Mouse (Mus musculus): ENCODE measurements around the gene Cdc42bpg.

The Cdc42bpg gene

DNA sequence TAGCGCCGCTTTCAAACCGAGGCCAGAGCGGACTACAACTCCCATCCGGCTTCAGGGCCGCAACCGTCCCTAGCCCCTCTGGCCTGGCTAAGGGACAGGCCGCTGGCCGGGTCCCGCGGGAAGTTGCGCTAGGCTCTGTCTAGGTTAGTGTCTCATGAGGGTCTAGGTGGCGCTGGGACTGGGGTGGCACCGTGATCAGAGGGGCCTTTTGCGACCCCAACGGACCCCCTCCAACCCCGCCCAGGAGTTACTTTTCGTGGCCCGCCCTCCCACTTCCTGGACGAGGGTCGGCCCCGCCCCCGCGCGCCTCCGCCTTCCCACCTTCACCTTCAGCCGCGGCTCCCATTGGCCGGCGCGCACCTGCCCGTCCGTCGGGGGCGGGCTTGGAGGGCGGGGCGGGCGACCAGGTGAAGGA is at the start of gene Cdc42bpg:
Cdc42bpg (plus strand) TSS at position 320 of the 415 bp plus-strand sequence.
- ATAC-seq (ENCODE audit: insufficient number of reproducible peaks, low FRiP score, low TSS enrichment): no peak

DNA sequence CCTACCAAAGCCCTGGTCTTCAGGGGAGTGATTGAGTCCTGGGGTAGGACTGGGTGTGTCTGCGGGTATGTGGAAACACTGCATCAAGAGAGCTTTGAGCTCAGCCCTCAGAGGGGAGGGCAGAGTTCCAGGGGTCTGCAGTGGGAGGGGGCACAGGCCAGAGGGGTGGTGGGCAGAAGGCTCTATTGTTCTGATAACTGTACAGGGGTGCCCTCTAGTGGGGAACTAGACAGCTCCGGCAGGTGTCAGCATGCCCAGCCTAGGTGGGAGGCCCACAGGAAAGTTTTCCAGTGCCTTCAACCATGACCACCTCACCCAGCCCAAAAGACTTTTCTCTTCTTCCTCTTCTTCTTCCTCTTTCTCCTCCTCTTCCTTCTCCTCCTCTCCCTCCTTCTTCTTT is 45.8 kb upstream of the Cdc42bpg start:
- ATAC-seq (ENCODE audit: insufficient number of reproducible peaks, low FRiP score, low TSS enrichment): no peak

DNA sequence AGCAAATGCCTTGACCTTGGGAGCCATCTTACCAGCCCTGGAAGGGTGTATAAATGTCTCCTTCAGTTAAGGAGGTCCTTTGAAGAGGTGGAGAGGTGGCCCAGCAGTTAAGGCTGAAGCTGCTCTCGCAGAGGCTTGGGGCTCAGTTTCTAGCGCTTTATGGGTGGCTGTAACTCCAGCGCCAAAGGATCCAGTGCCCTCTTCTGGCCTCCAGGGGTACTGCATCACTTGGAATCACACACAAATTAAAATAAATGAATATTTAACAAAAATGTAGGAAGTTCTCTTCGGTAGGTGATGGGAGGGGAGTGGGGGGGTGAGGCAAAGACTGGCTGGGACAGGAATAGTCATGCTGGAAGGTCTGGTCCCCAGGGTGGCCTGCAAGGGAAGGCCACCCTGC is 45.3 kb upstream of the Cdc42bpg start:
- no peak for ATAC-seq (ENCODE audit: insufficient number of reproducible peaks, low FRiP score, low TSS enrichment)

DNA sequence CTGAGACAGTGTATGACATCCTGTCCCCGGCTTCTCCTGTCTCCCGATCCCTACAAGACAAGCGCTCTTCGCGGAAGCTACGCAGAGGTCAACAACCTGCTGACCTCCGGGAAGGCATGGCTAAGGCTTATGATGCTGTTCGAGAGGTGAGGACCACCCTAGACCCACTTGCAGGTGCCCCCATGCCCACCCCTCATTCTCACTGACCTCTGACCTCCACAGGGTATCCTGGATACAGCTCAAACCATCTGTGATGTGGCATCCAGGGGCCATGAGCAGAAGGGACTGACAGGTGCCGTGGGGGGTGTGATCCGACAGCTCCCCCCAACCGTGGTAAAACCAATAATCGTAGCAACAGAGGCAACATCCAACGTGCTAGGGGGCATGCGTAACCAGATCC is 44.9 kb upstream of the Cdc42bpg start:
- no peak for ATAC-seq (ENCODE audit: insufficient number of reproducible peaks, low FRiP score, low TSS enrichment)

DNA sequence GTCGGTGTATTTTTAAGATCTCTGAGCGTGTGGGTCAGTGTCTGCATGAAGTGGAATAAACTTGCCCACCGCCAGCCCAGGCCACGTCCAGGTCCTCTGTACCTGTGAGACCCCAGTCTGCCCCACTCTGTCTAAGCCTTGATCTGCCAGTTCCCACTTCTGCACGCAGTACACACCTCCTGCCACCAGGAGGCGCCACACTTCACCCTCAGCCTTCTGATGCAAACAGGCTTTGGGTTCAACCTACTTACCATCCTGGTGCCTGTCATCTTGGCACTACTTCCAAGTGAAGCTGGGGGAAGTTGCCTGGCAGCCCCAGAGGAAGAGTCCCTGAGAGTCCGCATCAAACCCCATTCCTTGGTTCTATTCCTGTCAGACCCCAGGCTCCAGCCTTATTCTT is 44.0 kb upstream of the Cdc42bpg start:
- no peak for ATAC-seq (ENCODE audit: insufficient number of reproducible peaks, low FRiP score, low TSS enrichment)

DNA sequence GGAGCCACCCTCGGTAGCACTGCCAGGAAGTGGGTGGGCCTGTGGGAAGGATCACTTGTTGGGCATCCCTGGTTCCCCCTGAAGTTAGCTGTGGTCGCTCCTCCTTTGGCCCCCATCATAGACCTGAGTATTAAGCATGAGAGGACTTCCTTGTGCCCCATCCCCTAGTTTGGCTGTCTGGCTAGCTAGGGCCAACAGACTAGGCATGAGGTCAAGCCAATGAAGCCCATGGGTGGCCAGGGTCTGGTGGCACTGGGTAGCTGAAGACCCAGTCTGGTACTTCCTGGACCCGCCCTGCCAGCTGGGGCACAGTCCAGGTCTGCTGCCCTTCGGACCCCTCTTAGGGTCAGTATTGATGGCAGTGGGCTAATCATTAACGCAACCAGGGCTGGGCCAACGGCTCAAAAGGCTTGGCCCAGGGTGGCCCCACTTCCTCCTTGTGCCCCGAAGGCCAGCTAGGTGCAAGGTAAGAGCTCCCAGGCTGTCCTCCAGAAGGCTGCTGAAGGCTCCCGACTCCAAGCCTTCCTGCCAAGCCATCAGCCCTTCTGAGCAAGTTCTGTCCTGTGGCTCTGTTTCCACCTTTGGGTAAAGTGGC is 43.3 kb upstream of the Cdc42bpg start:
- no peak for ATAC-seq (ENCODE audit: insufficient number of reproducible peaks, low FRiP score, low TSS enrichment)

DNA sequence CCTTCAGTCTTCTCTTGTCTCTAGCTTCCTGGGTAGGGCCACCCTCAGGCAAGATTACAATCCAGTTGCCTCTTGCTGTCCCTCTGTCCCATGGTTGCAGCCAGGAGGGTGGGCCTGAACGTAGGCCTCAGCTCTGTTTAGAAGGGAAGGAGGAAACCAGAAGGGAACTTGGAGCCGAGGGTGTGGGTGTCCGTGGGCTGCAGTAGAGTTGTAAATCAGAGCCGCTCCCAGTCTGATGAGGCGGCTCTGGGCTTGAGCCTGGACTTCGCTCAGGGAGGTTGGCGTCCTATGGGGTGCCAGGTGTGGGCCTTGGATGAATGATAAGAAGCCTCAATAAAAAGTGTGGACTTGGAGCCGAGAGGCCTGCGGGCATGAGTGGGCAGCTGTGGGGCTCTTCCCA is 42.1 kb upstream of the Cdc42bpg start:
- ATAC-seq (ENCODE audit: insufficient number of reproducible peaks, low FRiP score, low TSS enrichment): no peak

DNA sequence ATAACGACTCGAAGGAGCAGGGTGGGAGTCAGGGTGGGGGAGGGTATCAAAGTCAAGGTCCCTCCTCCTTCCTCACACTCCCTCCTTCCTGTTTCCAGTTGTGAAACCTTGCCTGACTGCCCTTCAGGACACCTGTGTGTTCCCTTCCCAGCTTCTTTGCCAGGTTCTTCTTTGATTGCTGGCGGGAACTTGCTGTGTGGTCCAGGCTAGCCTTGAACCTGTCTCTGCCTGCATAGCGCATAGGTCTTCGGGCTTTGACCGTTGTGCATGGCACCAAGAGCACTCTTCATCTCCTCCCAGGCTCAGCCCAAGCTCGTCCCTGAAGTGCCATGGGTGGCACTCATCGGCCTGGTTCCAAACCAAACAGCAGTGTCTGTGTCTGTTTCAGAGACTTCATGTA is 41.3 kb upstream of the Cdc42bpg start:
- no peak for ATAC-seq (ENCODE audit: insufficient number of reproducible peaks, low FRiP score, low TSS enrichment)

DNA sequence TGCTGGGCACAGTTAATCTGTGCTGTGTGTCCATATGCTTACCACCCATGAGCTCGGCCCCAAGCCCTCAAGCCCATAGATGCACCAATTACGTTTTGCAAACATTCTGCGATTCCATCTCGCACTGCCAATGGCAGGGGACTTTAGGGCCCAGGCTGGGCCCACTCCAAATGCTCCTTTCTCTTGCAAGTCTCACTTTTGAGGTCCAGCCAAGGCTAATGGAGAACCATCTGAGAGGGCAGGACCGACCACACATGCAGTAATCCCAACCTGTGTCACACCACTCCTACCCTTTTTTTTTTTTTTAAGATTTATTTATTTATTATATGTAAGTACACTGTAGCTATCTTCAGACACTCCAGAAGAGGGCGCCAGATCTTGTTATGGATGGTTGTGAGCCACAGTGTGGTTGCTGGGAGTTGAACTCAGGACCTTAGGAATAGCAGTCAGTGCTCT is 40.5 kb upstream of the Cdc42bpg start:
- ATAC-seq (ENCODE audit: insufficient number of reproducible peaks, low FRiP score, low TSS enrichment): no peak

DNA sequence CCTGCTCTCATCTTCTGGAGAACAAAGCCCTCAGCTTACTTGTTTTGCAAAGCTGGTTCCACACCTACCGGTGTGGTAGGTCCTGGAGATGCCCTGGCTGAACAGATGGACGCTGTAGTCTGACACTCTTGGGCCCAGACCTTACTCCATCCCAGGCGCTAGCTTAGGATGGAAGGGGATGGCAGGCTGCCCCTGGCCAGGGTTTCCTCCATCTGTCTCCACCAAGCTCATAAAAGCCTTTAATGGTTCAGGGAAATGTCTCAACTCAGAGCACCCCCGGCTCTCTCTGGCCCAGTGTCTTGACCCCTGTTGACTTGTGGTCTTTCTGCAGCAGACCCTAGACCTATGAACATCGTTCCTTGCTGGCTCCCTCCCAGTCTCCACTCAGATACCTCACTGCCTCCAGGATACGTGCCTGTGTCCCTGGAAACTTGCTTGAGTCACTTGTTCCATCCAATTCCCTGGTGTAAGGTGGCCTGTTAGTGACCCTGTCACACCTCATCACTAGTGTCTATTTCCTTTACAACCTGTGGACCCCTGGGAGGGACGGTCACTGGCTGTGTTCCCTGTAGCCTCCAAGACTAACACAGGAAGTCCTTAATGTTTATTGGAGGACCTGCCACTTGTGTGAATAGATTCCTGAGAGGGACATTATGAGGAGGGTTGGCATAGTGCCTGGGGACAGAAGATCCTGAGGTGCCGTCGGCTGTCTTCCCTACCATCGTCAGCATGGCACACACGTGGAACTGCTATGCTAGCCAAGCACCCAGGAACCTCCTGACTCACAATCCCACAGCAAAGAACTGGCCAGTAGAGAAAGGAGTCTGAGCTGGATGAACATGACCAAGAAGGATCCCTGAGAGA is 38.7 kb upstream of the Cdc42bpg start:
- ATAC-seq (ENCODE audit: insufficient number of reproducible peaks, low FRiP score, low TSS enrichment): peak; percentile 82

DNA sequence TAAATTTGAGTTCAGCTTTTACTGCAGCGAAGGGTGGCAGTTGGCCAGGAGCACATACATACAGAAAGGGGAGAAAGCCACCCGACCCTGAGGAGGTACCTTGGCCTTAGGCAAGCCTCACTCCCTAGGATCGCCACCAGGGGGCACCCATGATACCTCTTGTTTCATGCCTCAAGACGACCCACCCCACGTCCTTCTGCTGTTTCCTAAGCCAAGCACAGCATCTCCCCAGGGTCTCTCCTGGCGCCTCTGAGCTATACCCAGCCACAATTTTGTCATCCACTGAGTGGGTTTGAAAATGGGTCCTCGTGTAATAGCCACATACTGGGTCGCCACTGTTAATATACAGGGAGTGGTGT is 38.1 kb upstream of the Cdc42bpg start:
- ATAC-seq (ENCODE audit: insufficient number of reproducible peaks, low FRiP score, low TSS enrichment): peak; percentile 23; the same call in 1 of the 2 replicates

DNA sequence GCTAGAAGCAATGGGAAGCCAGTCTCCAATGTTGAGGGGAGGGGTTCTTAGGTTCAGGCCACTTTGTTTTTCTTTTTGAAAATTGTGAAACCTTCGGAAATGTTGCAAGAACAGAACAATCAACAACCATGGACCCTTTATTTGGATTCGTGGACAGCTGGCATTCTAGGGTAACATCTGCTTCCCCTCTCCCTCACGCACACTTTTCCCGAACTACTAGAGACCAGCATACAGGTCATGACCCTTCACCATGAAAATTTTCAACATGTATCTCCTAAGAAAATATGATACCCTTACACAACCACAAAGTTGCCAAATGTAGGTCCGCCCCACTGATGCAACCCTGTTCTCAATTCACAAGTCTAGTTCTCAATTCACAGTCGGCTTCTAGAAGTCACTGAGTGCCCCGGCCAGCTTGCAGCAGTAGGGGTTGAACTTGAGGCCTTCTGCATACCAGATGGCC is 37.6 kb upstream of the Cdc42bpg start:
- ATAC-seq (ENCODE audit: insufficient number of reproducible peaks, low FRiP score, low TSS enrichment): no peak

DNA sequence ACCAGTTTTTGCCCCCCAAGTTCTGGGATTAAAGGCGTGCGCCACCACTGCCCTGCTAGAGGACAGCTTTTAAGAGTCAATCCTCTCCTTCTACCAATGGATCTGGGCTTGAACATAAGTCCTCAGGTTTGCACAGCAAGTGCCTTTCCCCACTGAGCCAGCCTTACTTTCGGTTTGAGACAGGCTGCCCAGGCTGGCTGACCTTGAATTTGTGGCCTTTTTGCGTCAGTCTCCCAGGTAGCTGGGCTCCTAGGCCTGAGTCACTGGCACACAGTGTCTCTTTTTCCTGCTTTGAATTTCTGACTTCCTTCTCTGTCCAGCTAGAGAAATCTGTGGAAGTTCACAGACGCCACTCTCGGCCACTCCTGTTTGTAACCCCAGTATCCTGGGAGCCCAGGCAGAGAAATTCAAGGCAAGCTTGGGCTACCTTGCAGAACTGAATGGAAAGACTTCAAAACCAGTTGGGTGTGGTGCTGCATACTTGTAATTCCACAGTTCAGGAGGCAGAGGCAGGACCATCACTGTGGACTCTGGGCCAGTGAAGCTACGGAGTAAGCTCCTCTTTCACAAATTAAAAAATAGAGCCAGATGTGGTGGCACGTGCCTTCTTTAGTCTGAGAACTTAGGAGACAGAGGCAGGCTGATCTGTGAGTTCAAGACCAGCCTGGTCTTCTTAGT is 36.3 kb upstream of the Cdc42bpg start:
- no peak for ATAC-seq (ENCODE audit: insufficient number of reproducible peaks, low FRiP score, low TSS enrichment)

DNA sequence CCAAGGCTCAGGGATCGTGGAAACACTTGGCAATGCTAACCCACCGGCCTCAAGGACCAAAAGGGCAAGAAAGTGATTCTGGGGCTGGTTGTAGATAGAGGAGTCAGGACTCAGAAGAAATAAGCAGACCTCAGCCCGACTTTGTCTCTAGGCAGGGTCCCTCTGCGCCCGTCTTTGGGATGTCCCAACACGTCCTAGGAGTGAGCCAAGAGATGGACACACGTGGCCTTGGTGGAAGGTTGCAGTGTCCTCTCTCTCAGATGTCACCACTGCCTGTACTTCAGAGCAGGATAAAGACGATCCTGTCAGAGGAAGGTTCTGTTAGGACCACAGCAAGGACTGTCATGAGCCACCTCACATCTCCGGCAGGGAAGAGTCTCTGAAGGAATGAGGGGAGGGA is 35.6 kb upstream of the Cdc42bpg start:
- no peak for ATAC-seq (ENCODE audit: insufficient number of reproducible peaks, low FRiP score, low TSS enrichment)

DNA sequence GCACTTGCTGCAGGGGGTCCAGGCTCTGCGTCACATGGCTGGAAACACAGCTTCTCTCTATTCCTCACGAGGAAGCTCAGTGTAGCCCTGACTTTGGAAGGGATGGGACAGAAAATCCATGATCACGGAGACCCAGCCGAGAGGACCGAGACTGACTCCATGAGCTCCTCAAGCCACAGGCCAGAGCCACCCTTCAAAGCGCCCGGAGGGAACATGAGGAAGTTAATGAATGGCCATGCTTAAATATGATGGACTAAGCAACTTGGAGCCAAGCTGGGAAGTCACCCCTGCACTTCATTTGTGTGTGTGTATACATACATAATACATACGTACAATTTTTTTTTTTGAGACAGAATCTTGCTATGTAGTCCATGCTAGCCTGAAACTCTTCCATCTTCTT is 35.0 kb upstream of the Cdc42bpg start:
- ATAC-seq (ENCODE audit: insufficient number of reproducible peaks, low FRiP score, low TSS enrichment): no peak

DNA sequence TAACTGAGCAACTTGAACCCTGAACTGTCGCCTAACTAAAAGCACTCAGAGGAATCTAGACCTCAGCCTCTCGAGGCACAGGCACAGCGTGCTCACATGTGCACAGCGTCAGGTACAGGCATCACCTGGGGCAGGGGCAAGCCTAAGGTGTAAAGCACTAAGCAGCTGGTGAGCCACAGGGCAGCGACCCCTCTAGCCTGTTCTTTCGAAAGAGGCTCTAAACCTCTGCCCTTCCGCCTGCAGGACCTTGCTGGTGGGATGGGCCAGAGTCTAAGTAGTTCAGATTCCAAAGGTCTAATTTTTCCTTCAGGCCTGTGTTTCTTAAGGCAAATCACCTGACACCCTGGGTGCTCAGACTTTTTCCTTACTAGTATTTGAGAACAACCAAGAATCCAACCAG is 34.2 kb upstream of the Cdc42bpg start:
- no peak for ATAC-seq (ENCODE audit: insufficient number of reproducible peaks, low FRiP score, low TSS enrichment)

DNA sequence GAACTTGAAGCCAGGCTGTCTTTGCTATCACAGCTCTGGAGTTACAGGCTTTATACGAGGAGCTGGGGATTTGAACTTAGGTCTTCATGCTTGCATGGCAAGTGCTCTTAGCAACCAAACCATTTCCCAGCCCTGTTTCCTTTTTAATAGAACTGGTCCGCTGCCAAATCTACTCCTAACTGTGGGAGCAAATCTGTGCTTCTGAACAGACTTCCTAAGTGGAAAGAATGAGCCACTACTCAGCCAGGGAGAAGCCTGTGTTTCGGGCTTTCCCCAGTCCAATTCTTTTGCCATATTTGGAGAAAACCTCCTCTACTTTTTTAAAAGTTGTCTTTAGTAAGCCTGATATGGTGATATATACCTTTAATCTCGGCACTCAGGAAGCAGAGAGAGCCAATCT is 33.5 kb upstream of the Cdc42bpg start:
- no peak for ATAC-seq (ENCODE audit: insufficient number of reproducible peaks, low FRiP score, low TSS enrichment)

DNA sequence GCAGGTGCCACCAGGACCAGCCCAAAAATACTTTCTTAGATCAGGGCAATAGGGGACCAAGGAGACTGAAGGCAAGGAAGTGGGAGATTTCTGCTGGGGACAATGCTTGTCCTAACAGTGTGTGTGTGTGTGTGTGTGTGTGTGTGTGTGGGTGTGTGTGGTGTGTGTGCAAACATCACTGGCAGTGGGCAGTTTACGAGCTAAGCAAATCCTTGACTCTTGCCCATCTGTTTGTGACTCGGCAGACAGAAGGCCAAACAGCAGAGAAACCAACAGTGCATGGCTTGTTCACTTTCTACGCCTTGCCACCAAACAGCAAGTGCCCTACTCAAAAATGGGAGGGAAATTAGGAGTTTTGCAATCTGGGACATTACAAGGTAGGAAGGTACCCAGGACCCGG is 32.7 kb upstream of the Cdc42bpg start:
- ATAC-seq (ENCODE audit: insufficient number of reproducible peaks, low FRiP score, low TSS enrichment): no peak

DNA sequence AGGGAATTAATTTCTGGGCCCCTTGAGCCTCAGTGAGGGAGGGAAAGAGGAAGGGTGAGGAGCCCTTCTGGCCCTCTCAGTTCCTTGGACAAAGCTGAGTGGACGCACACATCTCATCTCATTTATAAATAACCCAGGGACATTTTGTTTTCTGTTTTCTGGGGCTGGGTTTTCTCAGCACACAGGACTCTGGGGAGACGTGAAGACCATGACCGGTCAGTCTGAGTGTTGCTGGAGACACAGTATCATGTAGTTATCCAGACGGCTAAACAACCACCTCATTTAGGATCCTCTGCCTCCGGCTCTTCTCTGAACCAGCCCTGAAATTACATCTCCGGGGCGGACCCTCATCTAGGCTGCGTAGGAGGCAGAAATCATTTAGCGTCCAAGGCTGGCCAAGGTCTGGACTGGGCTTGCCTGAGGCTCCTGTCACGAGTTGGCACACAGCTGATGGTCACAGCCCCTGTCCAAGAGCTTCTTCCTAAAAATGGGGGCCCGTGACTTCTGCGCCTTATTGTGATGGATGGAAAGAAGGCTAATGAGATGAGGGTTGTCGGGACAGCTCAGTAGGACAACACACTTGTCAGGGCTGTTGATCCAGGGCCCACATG is 32.2 kb upstream of the Cdc42bpg start:
- ATAC-seq (ENCODE audit: insufficient number of reproducible peaks, low FRiP score, low TSS enrichment): no peak

DNA sequence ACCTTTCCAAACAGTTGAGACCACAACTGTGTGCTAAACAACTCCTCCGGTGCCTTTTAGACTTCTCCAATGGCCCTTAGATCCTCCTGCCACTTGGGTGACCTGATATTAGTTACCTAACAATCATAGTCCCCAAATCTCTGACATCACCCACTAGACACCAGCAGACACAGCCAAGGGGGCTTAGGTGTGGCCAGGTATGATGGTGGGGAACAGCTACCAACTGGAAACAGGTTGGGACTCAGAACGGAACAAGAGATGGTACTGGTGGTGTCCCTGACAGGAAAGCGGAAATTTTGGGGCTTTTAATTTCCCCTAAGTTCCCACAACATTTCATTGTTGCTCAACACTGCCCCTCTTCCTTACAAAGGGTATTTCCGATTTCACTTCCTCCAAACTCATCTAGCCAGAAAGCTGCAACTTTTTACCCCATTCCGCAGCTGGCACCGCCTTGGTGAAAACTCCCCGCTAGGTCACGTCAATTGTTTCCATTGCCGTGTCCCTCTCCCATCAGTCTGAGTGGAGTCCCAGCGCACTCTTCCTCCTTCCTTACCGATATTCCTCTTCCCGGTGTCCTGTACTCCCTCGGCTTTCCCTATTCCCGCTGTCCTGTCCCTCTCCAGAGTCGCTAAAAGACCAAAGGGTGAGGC is 30.4 kb upstream of the Cdc42bpg start:
- no peak for ATAC-seq (ENCODE audit: insufficient number of reproducible peaks, low FRiP score, low TSS enrichment)
